Mouse (Mus musculus) intestine, embryonic 16.5 days (tissue): ENCODE results near the gene Orai3. TPM values are rescaled to one million over a fixed set of nuclear protein-coding genes. Genes with fewer than 3 reads are reported as not detected.

ENCODE experiments used
- polyA plus RNA-seq: library from polyadenylated mRNA; unstranded; fragments of >200 nt; fragmentation: Nextera tagmentation; extraction: Ambion mirVana; gene quantifications from 2 replicates; pipeline ENCODE4 v1.2.1, GENCODE M21; 2015

The Orai3 gene
- polyA plus RNA-seq, 1 experiment from 2014 or later = 24.6 TPM

Other genes starting within 250 kb of the Orai3 start
- 5.1 and 7.7 TPM in 2 replicates for gene Tmem265, start 208.4 kb upstream of the Orai3 start, polyA plus RNA-seq
- 35.7 and 37.7 TPM in 2 replicates for gene Phkg2, start 196.5 kb upstream of the Orai3 start, polyA plus RNA-seq
- 4.8 and 5.2 TPM in 2 replicates for gene Ccdc189, start 181.2 kb upstream of the Orai3 start, polyA plus RNA-seq
- gene Rnf40, start 181.0 kb upstream of the Orai3 start, polyA plus RNA-seq = 34.3 and 35.2 TPM in 2 replicates
- gene Zfp629, start 154.0 kb upstream of the Orai3 start, polyA plus RNA-seq = 7.9 and 8.5 TPM in 2 replicates
- 24.9 and 34.5 TPM in 2 replicates for gene Bcl7c, start 60.9 kb upstream of the Orai3 start, polyA plus RNA-seq
- gene Ctf1, start 57.1 kb upstream of the Orai3 start, polyA plus RNA-seq = 5.2 and 6.5 TPM in 2 replicates
- gene Ctf2, start 37.6 kb upstream of the Orai3 start, polyA plus RNA-seq = 0.07 and 0.12 TPM in 2 replicates
- gene Fbxl19, start 25.3 kb upstream of the Orai3 start, polyA plus RNA-seq = 1.9 and 2.4 TPM in 2 replicates
- 6.2 and 11.4 TPM in 2 replicates for gene Setd1a, start 6.9 kb downstream of the Orai3 start, polyA plus RNA-seq
- not detected in 2 replicates for gene Gm49388, start 15.8 kb downstream of the Orai3 start, polyA plus RNA-seq
- gene Hsd3b7, start 30.8 kb downstream of the Orai3 start, polyA plus RNA-seq = 37.6 and 38.4 TPM in 2 replicates
- gene Stx4a, start 54.5 kb downstream of the Orai3 start, polyA plus RNA-seq = 44.7 and 47.5 TPM in 2 replicates
- 1.7 and 2.0 TPM in 2 replicates for gene Stx1b, start 54.7 kb downstream of the Orai3 start, polyA plus RNA-seq
- 7.2 and 8.9 TPM in 2 replicates for gene Zfp646, start 106.4 kb downstream of the Orai3 start, polyA plus RNA-seq
- 11.6 and 14.6 TPM in 2 replicates for gene Zfp668, start 107.0 kb downstream of the Orai3 start, polyA plus RNA-seq
- gene Prss53, start 121.2 kb downstream of the Orai3 start, polyA plus RNA-seq = 2.6 and 4.0 TPM in 2 replicates
- not detected in 2 replicates for gene Gm21974, start 125.6 kb downstream of the Orai3 start, polyA plus RNA-seq
- gene Vkorc1, start 125.8 kb downstream of the Orai3 start, polyA plus RNA-seq = 260 and 261 TPM in 2 replicates
- 184 and 198 TPM in 2 replicates for gene Bckdk, start 134.3 kb downstream of the Orai3 start, polyA plus RNA-seq
- gene Kat8, start 142.7 kb downstream of the Orai3 start, polyA plus RNA-seq = 27.3 and 29.2 TPM in 2 replicates
- 82.2 and 90.8 TPM in 2 replicates for gene Prss8, start 160.3 kb downstream of the Orai3 start, polyA plus RNA-seq
- 9.6 and 10.3 TPM in 2 replicates for gene Prss36, start 176.9 kb downstream of the Orai3 start, polyA plus RNA-seq
- 204 and 215 TPM in 2 replicates for gene Fus, start 197.6 kb downstream of the Orai3 start, polyA plus RNA-seq
- gene Pycard, start 224.1 kb downstream of the Orai3 start, polyA plus RNA-seq = 623 and 626 TPM in 2 replicates
- gene Trim72, start 234.1 kb downstream of the Orai3 start, polyA plus RNA-seq = 0.38 and 0.60 TPM in 2 replicates